Mouse (Mus musculus) spleen, postnatal 36 days (tissue): ENCODE measurements at regions not wholly inside any gene's neighbourhood (a gene's known extent, or its start where the extent isn't known, plus 50 kb on each side); places are given as distances from the start of the nearest gene placed in this dataset.

Experiments used
- DNase-seq, 2 experiments: peaks; one replicate each; pipeline ENCODE4 v3.0.0; 2022; ENCODE audit warnings: low spot score in 2 of 2, mixed read lengths in 1 of 2

DNA sequence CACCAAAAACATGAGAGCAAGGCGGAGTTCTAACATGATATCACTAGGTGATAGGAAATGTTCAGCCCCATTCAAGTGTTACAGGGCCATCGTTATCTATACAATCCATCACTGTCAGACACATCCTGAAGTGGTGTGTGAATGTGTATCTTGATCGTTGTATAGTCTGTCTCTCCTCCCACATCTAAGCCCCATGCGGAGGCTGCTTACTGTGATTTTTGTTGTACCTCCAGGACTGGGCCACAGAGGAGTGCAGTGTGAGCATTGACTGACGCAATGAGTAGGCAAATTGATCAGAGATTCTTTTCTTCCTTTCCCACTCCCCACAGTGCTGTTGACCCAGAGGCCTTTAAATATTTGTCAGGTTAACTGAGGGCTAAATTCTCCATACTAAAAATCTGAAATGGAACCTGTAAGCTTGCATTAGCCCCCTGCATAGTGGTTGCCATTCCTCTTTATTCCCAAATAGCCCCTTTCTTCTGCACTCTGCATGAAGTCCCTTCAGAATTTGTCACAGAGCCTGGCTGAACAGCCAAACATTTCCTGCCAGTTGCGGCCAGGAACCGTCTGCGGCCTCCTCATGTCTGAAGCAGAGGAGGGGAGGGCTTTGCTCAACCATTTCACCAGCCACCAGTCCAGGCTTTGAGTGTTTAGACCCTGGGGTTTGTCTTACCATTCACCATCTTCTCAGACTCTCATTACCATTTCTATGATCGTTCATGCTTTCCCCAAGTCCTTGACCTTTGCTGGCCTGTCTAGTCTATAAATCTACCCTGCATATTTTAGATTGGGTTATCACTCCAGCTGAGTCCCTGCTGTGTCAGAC lies 119.3 kb downstream of the Ttc8 start:
- no peak for DNase-seq

DNA sequence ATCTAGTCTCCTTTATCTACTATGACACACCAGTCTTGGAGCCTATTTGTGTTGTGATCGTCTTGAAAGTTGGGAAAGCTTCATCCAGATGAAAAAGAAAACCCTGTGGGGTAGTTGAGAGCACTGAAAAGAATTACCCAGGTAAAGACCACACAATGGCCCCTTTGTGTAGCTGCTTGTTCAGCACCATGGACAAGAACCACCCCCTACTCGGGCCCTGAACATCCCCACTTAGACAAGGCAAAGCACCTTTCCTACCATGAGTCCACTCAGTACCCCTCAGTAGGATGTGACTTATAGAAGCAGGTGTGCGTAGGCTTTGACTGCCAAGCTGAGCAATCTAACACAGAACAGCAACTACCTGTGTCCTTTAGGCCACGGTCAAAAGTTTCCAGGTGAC lies 121.2 kb downstream of the Ttc8 start:
- no peak for DNase-seq

DNA sequence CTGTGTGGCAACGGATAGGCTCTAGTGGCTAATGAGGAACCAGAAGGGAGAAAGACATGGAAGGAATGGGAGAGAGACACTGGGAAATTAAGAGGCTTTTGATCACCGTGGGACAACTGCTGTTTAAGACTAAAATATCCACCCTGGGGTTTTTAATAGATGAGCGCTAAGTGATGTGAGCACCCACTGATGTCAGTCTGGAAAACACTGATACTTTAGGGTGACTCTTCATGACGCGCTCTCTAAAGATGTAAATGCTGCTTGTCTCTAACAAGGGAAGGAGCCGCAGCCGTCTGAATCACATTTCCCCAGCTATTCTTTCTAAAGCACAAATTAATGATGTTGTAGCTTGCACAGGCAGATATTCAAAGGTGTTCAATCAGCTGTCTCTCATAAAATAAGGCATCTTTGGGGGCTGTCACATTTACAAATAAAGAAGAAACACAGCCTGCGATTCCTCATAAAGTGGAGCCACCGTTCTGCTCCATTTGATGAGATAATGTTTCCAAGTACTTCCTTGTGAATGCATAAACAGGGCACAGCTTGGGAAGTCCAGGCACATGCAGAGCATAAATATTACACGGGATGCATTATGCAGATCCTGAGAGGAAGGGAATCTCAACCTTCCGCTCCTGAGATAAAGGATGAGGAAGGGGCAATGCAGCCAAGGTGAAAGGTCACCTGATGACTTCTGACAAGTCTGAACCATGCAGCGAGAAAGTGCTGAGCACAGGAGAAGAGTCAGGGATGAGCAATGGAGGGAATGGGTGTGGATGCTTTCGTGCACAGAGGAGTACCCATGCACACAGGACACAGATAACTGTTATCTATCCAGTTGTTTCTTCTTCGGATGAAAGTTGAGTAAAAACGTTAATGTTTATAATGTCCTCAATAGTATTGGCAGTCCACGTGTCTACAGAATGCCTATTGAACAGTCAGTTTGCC lies 122.8 kb downstream of the Ttc8 start:
- DNase-seq, result no peak

DNA sequence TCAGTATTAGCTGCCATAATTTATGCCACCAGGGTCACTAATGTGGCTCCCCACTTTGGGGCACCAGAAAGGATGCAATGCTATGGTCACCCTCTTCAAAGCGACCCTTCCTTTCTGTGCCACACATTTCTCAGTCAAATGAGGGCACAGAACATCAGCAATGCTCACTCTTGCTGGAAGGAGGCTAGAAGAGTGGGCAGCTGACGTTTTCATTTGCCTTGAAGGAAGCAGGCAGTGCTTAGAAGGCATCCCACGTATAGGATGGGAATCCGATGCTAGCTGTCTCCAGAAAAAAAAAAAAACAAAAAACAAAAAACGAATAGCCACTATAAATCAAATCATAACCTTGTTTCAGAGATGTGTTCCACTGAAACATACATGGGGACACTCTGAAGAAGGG lies 124.1 kb downstream of the Ttc8 start:
- no peak for DNase-seq

DNA sequence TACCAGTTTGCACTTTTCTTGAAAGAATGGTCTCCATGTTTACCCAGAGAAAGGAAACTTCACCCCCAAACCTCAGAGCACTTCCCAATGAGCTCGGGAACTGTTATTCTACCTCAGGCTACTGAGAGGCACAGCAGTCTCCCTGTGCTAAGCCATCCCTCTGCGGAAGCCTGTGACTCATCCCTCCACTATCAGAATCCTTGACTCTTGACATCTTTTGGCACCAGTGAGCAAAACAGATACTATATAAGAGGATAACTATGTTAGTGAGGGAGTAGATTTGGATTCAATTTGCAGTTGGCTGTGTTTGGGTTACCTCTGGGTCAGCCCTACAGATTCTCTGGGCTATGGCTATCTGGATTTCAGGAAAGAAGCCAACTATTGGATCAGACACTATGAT lies 130.1 kb downstream of the Ttc8 start:
- DNase-seq, result no peak

DNA sequence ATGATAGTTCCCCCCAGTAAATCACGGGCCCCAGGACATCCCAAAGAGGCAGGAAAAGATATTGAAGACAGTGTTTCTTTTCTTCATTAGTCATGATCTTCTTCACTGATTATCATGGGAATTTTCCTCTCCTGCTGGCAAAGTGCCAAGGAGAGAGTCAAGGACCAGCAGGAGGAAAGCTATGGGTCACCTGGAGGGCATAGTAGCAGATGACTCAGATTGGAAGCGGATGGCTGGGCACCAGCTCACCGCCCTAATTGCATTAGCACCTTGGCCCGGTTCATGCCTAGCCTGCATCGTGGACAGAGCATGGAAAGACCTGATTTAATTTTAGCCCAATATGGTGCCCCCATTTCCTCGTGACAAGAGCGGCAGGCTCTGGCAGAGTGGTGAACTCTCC lies 132.2 kb downstream of the Ttc8 start:
- DNase-seq, result no peak

DNA sequence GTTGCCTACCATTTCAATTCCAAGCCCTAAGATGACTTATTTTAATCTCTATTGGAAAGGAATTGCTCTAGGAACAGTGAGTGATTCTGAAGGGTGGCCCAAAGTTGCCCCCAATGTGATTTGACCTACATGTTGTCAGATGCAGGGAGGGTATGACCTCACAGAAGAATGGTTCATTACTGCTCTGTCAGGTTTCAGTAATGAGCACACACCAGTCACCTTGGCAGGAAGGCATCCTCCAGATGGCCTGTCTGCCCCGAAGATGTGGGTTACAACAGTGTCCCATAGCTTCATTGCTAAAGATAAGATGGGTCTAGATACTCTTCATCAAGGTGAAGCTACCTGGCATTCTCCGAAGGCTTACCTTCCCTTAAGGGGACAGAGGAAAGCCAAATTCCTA lies 137.1 kb downstream of the Ttc8 start:
- no peak for DNase-seq

DNA sequence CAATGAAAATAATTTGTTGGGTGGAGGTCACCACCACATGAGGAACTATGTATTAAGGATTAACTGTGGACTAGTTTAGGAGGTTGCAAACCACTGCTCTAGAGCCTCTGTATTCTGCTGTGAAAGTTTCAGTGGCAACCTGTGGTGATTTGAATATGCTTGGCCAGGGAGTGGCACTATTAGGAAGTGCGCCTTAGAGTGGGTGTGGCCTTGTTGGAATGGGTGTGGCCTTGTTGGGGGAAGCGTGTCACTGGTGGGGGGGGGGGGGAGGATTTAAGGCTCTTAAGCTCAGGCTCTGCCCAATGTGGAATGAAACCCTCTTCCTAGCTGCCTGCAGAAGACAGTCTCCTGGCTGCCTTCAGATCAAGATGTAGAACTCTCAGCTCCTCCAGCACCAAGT lies 138.5 kb downstream of the Ttc8 start:
- DNase-seq, result no peak

DNA sequence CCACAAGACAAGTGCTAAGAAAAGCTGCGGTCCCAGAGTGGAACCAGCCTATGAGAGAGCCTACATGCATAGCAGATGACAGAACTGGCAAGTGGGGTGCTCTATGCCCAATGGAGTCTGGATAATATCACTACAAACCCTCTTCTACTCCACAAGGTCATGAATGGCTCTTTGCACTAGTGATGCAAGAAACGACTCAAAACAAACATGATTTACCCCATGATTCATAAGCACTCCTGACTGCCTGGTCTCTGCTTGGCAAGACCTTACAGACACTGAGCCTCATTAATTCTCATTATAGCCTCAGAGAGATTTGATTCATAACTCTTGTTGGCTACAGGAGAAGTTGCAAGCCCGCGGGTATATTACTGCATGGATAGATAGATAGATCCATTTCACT lies 139.1 kb downstream of the Ttc8 start:
- no peak for DNase-seq

DNA sequence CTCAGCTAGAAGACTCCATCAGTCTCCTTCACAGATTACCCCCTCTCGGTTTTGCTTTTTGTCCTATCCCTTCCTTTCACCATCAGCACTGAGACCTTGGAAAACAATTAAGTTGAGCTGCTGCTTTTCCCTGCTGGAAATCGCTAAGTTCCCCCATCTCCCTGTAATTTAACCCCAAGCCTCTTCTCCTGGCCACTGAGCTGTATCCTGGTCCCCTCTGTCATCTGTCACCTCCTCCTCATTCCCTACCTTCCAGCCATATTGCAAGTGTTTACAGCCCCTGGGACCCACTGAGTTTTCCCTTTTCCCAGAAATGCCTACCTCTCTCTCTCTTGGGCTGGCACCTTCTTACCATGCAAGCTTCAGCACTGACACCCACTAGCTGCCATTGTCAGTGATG lies 140.3 kb downstream of the Ttc8 start:
- no peak for DNase-seq

DNA sequence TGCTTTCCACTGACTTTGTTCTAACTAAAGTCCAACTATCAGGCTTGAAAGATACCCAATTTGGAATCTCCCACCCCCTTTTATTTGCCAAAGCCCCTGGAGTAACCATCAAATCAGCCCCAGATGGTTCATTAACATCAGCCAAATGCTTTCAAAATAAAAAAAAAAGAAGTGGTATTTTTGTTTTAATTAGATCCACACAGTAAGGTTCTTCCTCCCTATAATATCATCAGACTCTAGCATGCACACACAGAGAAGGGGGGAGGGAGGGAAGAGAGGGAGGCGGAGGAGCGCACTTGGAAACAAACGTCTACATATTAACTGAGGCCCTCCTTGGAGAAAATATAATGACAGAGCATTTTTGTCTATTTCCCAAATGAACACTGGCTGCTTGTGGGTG lies 143.1 kb downstream of the Ttc8 start:
- DNase-seq, result no peak

DNA sequence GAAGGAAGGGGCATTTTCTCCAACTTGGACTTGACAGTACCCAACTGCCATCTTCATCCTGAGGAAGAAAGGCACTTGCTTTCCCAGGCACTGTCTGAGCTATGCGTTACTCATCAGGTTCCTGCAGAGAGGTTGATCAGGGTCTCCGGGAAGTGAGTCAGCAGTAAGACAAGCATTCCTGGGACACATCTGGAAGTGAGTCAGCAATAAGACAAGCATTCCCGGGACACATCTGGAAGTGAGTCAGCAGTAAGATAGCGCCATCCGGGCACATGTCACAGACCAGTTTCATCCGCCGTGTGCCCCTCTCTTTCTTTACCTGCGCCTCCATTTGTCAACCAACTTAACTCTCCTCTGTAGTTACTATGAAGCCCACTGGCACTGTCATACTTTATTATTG lies 143.5 kb downstream of the Ttc8 start:
- DNase-seq, result no peak

DNA sequence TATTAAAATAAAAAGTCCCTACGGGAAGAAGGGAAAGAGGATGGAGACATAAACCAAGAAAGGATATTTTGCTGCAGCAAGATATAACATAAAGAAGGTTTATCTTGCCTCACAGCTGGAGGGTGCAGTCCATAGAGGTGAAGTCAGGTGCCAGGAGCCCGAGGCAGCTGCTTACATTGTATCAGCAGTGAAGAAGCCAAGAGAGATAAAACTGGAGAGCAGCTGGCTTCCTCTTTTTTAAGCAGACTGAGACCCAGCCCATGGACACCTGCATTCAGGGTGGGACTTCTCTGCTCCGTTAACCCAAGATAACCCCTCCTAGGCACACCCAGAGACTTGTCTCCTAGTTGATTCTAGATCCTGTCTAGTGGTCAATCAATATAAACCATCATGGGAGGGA lies 147.6 kb downstream of the Ttc8 start:
- peak; percentile 21 to 43 for DNase-seq

DNA sequence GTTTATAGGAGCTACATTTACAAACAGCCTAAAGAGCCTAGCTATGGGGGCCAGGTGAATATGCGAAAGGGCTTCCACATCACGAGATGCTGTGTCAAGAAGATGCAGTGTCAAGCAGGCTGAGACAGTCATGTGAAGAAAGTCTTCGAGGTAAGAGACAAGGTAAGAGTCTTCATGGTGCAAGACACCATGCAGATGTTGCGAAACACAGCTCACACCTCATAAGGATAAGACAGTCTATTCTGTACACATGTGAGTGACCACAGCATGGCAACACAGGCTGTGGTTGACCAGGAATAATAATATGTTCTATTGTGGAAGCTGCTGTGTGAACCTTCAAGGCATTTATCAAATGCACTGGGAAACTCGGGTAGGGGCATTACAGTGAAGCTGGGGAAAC lies 153.4 kb downstream of the Ttc8 start:
- no peak for DNase-seq

DNA sequence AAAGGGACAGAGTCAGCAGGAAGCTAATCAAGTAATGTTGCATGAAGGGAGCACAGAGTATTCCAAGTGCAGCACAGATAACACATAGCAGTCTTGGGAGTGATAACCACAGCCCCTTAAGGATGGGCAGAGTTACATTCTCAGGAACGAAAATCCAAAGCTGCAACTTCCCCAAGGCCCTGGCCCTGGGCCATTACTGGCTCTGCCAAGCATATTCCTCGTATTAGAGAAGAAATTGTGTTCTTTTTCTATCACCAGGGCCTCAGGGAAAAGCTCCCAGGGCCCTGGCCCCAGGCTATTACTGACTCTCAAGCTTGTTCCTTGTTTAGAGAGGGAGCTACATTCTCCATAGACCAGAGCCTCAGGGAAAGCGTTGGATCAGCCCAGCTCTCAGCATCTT lies 157.0 kb downstream of the Ttc8 start:
- DNase-seq, result no peak

DNA sequence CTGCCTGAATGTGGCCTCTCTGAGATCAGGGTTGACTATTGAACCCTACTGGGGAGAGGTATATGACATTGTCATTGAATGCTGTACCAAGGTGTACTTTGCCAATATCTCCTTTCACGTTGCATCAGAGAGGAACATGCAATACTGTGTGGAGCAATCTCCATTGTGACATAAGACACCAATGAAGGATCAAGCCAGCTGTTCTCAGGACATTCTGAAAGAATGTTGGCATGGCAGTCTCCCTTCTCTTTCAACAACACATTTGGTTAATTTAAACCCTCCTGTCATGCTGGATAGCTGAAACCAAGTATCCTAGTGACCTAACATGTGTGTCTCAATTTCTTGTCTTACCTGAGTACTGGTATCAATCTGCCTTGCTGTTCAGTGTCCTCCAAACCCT lies 159.5 kb downstream of the Ttc8 start:
- no peak for DNase-seq

DNA sequence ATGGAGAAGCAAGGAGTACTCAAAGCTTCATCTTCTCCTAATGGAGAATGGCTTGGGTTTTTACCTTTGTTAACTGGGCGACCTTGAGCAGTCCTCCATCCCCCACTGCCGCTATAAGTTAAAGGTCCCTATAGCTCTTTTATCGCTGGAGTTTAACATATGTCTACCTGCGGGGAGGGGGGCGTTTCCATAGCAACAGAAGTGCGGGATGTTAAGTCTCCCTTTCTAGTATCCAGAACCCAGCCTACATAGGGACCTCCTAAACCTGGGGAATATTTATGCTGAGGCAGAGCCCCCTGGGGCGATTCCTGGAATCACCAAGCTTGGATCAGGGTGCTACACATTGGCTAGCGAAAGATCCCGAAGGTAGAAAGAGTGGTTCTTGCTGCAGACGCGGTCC lies 163.2 kb downstream of the Ttc8 start:
- no peak for DNase-seq

DNA sequence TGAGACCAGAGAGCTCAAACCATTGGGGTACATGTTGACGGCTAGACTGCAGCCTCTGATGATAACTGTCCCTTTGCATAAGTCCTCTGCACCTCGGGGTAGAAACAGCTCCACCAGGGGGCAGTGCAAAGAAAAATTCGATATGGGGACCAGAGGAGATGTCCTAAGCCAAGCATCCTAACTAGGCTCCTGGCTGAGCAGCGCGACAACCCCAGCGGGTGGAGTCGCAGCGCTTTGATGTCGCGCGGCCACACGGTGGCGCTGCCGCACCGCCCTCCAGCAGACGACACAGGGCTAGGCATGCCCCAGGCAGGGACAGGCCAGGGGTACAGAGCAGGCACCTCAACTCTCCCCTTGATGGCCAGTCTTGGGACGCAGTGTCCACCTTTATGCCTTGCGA lies 163.8 kb downstream of the Ttc8 start:
- DNase-seq, result peak; percentile 71 to 72

DNA sequence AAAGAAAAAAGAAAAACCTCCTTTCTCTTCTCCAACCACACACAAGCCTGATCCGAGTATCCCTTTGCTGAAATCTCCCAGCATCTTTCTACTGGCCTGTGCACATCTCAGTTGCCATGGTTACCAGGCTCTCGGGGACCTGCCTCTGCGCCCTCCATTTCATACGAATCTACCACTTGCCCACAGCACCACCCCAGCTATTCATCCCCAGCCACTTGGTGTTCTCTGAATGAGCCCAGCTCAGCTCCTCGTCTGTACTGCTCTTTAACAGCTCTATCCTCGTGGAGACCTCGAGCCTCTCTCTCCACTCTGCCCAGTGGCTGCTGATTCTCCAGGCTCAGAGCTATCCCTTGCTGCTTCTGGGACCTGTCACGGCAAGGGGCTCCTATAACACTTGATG lies 166.9 kb downstream of the Ttc8 start:
- DNase-seq, result no peak

DNA sequence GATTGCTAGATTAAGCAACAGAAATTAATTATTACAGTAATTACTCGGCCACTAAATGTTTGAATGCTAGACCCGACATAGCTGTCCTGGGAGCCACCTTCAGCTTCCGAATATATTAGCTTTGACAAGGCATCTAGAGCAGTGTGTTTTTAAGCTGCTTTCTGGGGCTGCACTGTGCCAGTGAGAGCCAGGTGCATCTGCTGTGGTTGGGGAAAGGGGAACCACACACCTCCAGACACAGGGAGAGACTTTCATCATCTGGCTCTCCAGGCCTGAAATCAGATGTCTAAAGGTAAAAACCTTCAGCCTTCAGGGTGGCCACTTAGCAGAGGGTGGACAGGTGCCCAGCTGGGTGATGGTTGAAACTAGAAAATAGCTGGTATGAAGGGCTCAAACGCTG lies 171.4 kb downstream of the Ttc8 start:
- DNase-seq, result no peak

DNA sequence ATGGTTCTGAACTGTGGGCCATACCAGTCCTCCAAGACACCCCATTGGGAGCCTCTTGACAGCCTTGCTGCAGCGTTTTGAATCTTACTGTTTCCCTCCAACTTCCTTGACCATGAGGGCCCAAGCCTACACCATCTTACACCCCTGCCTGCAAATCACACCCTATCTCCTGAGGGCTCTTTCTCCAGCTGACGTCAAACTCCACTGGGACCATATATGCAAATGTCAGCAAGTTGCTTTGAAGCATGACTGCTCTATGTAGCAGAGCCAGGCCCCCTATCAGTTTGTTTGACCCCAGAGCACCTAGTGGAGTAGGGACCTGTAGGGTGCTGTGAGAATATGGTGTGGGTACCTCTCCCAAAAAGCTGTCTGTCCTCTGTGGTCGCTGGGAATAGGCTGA lies 172.8 kb downstream of the Ttc8 start:
- DNase-seq, result peak; percentile 28

DNA sequence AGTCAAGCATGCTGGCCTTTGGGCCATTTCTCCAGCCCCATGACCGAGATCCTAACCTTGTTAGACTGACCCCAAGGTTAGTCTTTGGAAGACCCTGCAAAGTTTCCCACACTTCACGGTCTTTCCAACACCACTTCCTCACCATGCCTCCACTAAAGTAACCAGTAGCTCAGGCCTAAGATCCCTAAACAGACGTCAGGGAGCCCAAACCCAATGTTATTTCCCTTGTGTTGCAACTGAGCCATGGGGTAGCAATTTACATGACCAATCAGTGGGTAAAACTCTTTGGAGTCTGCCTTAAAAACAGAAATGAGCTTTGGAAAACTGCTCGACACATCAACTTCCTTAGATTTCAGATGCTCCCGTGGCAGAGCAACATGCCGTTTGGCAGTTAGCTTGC lies 173.6 kb downstream of the Ttc8 start:
- no peak for DNase-seq
